Comparison of ENCODE assay signal across 19 mouse cellular contexts in genomic region chr12:28847401-28847800, GRCm38 (mm10).
DNase-seq lines count a peak whose midpoint lies in the region; ATAC-seq and TF ChIP-seq lines count a peak whose summit lies in the region.
"Had no signal": no experiment of that assay in that cellular context is flagged by ENCODE, and none has a peak within 500 bp of the region (broad histone marks: within the 10 kb centered on the region; RNA-seq: fewer than 3 reads in every experiment).

No protein-coding gene starts in this region.

- peaks cover 22% of the 10 kb centered on the region for H3K4me1 ChIP-seq in hindbrain, embryonic 13.5 days (replicated peaks)
- peaks cover 7% of the 10 kb centered on the region for H3K4me1 ChIP-seq in hindbrain, embryonic 16.5 days (ENCODE audit: control insufficient read depth, insufficient read depth, low read depth, low read length)
- H3K4me1 ChIP-seq in lung, embryonic 15.5 days = no peaks in the 10 kb centered on the region
- H3K4me1 ChIP-seq in lung, postnatal 0 days (ENCODE audit: insufficient read depth, low read depth, low read length) = no peaks in the 10 kb centered on the region
- H3K4me1 ChIP-seq: embryonic facial prominence, embryonic 12.5 days had no signal

- H3K27ac ChIP-seq in hindbrain, embryonic 13.5 days = peak overlapping the region; percentile 25; the same call in 1 of the 2 replicates
- no peak overlapping the region for H3K27ac ChIP-seq in hindbrain, embryonic 16.5 days (ENCODE audit: low read depth, low read length)
- H3K27ac ChIP-seq in lung, embryonic 15.5 days = no peak overlapping the region
- no peak overlapping the region for H3K27ac ChIP-seq in lung, postnatal 0 days (ENCODE audit: low read length)
- H3K27ac ChIP-seq: embryonic facial prominence, embryonic 12.5 days; forebrain, embryonic 13.5 days; limb, embryonic 10.5 days; midbrain, embryonic 10.5 days; neural tube, embryonic 12.5 days; stomach, postnatal 0 days had no signal

- H3K36me3 ChIP-seq in hindbrain, embryonic 13.5 days = no peaks in the 10 kb centered on the region
- no peaks in the 10 kb centered on the region for H3K36me3 ChIP-seq in hindbrain, embryonic 16.5 days (ENCODE audit: control insufficient read depth, insufficient read depth, low read length)
- H3K36me3 ChIP-seq in lung, embryonic 15.5 days = no peaks in the 10 kb centered on the region
- no peaks in the 10 kb centered on the region for H3K36me3 ChIP-seq in lung, postnatal 0 days (ENCODE audit: insufficient read depth, low read length)
- H3K36me3 ChIP-seq: embryonic facial prominence, embryonic 12.5 days; neural tube, embryonic 12.5 days had no signal

- 68% methylated on average over 6 of the region's 6 CpGs for WGBS in hindbrain, embryonic 13.5 days
- WGBS in hindbrain, embryonic 16.5 days = 62% methylated on average over 6 of the region's 6 CpGs
- 51% methylated on average over 6 of the region's 6 CpGs for WGBS in lung, embryonic 15.5 days
- 56% methylated on average over 6 of the region's 6 CpGs for WGBS in lung, postnatal 0 days

- no peak for ATAC-seq in hindbrain, embryonic 13.5 days (ENCODE audit: low FRiP score)
- no peak for ATAC-seq in hindbrain, embryonic 16.5 days
- 0 out of 2 replicates have a peak, but pooled peaks have one; percentile 46 for ATAC-seq in lung, embryonic 15.5 days (ENCODE audit: borderline replicate concordance, extremely low read depth, low FRiP score, low TSS enrichment)
- peak; percentile 46 for ATAC-seq in lung, postnatal 0 days
- ATAC-seq in megakaryocyte progenitor cell, adult 5-6 weeks (replicated peaks; ENCODE audit: poor library complexity) = no peak
- ATAC-seq: forebrain, embryonic 13.5 days; intestine, embryonic 16.5 days; liver, postnatal 0 days had no signal

- no peak overlapping the region for H3K9ac ChIP-seq in hindbrain, embryonic 13.5 days
- H3K9ac ChIP-seq in hindbrain, embryonic 16.5 days (ENCODE audit: low read depth, low read length) = no peak overlapping the region
- no peak overlapping the region for H3K9ac ChIP-seq in lung, embryonic 15.5 days
- H3K9ac ChIP-seq in lung, postnatal 0 days (replicated peaks; ENCODE audit: low read depth) = no peak overlapping the region
- H3K9ac ChIP-seq: embryonic facial prominence, embryonic 12.5 days; forebrain, embryonic 13.5 days; liver, postnatal 0 days; neural tube, embryonic 12.5 days had no signal

- no peak overlapping the region for H3K4me3 ChIP-seq in hindbrain, embryonic 13.5 days
- no peak overlapping the region for H3K4me3 ChIP-seq in hindbrain, embryonic 16.5 days (ENCODE audit: low read length)
- no peak overlapping the region for H3K4me3 ChIP-seq in lung, embryonic 15.5 days
- H3K4me3 ChIP-seq in lung, postnatal 0 days (ENCODE audit: low read depth, low read length) = no peak overlapping the region
- H3K4me3 ChIP-seq: embryonic facial prominence, embryonic 12.5 days; erythroblast, embryonic 14.5 days; forebrain, embryonic 13.5 days; limb, embryonic 10.5 days; midbrain, embryonic 10.5 days; neural tube, embryonic 12.5 days had no signal

- DNase-seq in lung, adult 18-20 months = no peak
- peak; percentile 15 for DNase-seq in lung, postnatal 0 days (ENCODE audit: low spot score)
- DNase-seq in right cerebral cortex, adult 2 months (ENCODE audit: low spot score in 2 of 2) = no peak
- DNase-seq: cerebellum, adult 9-11 months; heart, adult 11 months; layer of hippocampus, adult 9-11 months; liver, postnatal 0 days had no signal

- TF ChIP-seq EP300 in lung, postnatal 0 days (IDR thresholded peaks at IDR 0.05) = no peak

- TF ChIP-seq CTCF in lung, postnatal 0 days (IDR thresholded peaks at IDR 0.05) = no peak

- no peaks in the 10 kb centered on the region for H3K27me3 ChIP-seq in hindbrain, embryonic 13.5 days
- no peaks in the 10 kb centered on the region for H3K27me3 ChIP-seq in hindbrain, embryonic 16.5 days (replicated peaks; ENCODE audit: control insufficient read depth, insufficient read depth, low read length)
- no peaks in the 10 kb centered on the region for H3K27me3 ChIP-seq in lung, embryonic 15.5 days
- H3K27me3 ChIP-seq in lung, postnatal 0 days (replicated peaks; ENCODE audit: insufficient read depth, low read length) = no peaks in the 10 kb centered on the region
- H3K27me3 ChIP-seq: embryonic facial prominence, embryonic 12.5 days; forebrain, embryonic 13.5 days; neural tube, embryonic 12.5 days had no signal

- H3K9me3 ChIP-seq in hindbrain, embryonic 13.5 days = no peaks in the 10 kb centered on the region
- H3K9me3 ChIP-seq in hindbrain, embryonic 16.5 days (ENCODE audit: control insufficient read depth, low read length) = no peaks in the 10 kb centered on the region
- H3K9me3 ChIP-seq in lung, embryonic 15.5 days = no peaks in the 10 kb centered on the region
- H3K9me3 ChIP-seq in lung, postnatal 0 days (ENCODE audit: low read length) = no peaks in the 10 kb centered on the region
- H3K9me3 ChIP-seq: embryonic facial prominence, embryonic 12.5 days; forebrain, embryonic 13.5 days; limb, embryonic 10.5 days; midbrain, embryonic 10.5 days; neural tube, embryonic 12.5 days had no signal

- H3K4me2 ChIP-seq in hindbrain, embryonic 13.5 days = no peak overlapping the region
- no peak overlapping the region for H3K4me2 ChIP-seq in hindbrain, embryonic 16.5 days (ENCODE audit: low read length)
- no peak overlapping the region for H3K4me2 ChIP-seq in lung, embryonic 15.5 days
- no peak overlapping the region for H3K4me2 ChIP-seq in lung, postnatal 0 days (replicated peaks; ENCODE audit: low read depth, low read length)
- H3K4me2 ChIP-seq: embryonic facial prominence, embryonic 12.5 days; forebrain, embryonic 13.5 days; neural tube, embryonic 12.5 days had no signal

Comparison
In these comparisons a context has a peak if more than half of its experiments do, and no peak if none do; other contexts are left out.
1. ATAC-seq: peak in lung, embryonic 15.5 days (single experiment) and lung, postnatal 0 days (single experiment); none in hindbrain, embryonic 13.5 days (single experiment), hindbrain, embryonic 16.5 days (single experiment) and megakaryocyte progenitor cell, adult 5-6 weeks (single experiment).